Mouse (Mus musculus) myocyte (in vitro differentiated cells): Measurements from ENCODE around the gene Myom1.

Experiments used
- MYOG ChIP-seq, 3 experiments: IDR thresholded peaks; one replicate each; pipeline ENCODE4 v1.6.1; 2011; ENCODE audit warnings: control low read depth in 2 of 3, low read depth in 2 of 3, mild to moderate bottlenecking in 2 of 3; ENCODE audit not compliant: insufficient read length in 2 of 3, control insufficient read depth in 1 of 3, insufficient read depth in 1 of 3
- POLR2A ChIP-seq: IDR thresholded peaks from one replicate; pipeline ENCODE4 v1.6.1; 2011; ENCODE audit warnings: low read depth, mild to moderate bottlenecking, control low read depth, moderate library complexity; ENCODE audit not compliant: insufficient read length

DNA sequence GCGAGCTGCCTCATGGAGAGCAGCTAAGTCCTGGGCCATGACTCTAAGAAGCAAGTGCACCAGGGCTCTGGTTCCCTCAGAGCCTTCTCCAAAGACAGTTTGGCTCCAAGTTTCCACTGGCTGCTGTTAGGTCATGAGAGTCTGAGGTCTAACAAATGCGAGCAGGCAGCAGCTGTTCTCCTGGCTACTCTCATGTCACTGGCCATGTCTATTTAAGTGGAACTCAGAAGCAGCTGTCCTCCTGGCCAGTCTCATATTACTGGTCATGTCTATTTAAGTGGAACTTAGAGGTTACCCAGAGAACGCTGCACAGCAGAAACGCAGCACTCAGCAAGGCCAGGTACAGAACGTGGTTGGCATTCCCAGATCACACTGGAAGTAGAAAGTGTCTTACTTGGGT, 36.4 kb downstream of the Myom1 start:
- peak; percentile 81 to 100 (median 97) for TF ChIP-seq MYOG (IDR thresholded peaks at IDR 0.05; ENCODE audit: control insufficient read depth in 1 of 3, insufficient read depth in 1 of 3, insufficient read length in 2 of 3, low read depth in 2 of 3)
- no peak for TF ChIP-seq POLR2A
